Mouse (Mus musculus): ENCODE results near the gene Camta1.

Camta1 gene

GRCm38 (mm10) chr4:150980153-150980552 is 881.5 kb downstream of the Camta1 start:
- no peak for DNase-seq (ENCODE audit: low read depth)

- no peak for DNase-seq (ENCODE audit: low read depth)
Measured at GRCm38 (mm10) chr4:150979455-150979854, 882.2 kb downstream of the Camta1 start.

GRCm38 (mm10) chr4:150978156-150978910 is 883.3 kb downstream of the Camta1 start:
- no peak for DNase-seq (ENCODE audit: low read depth)

GRCm38 (mm10) chr4:150975145-150975544 is 886.5 kb downstream of the Camta1 start:
- DNase-seq (ENCODE audit: low read depth): no peak

GRCm38 (mm10) chr4:150973264-150973663 is 888.4 kb downstream of the Camta1 start:
- DNase-seq (ENCODE audit: low read depth): peak; percentile 74

- DNase-seq (ENCODE audit: low read depth): no peak
Measured at GRCm38 (mm10) chr4:150968956-150969355, 892.7 kb downstream of the Camta1 start.

- DNase-seq (ENCODE audit: low read depth): peak; percentile 85
Measured at GRCm38 (mm10) chr4:150966556-150966955, 895.1 kb downstream of the Camta1 start.

GRCm38 (mm10) chr4:150965555-150965951 is 896.1 kb downstream of the Camta1 start:
- DNase-seq (ENCODE audit: low read depth): no peak

GRCm38 (mm10) chr4:150964635-150965554 is 896.8 kb downstream of the Camta1 start:
- peak; percentile 93 for DNase-seq (ENCODE audit: low read depth)

GRCm38 (mm10) chr4:150963711-150964110 is 898.0 kb downstream of the Camta1 start:
- peak; percentile 62 for DNase-seq (ENCODE audit: low read depth)

- DNase-seq (ENCODE audit: low read depth): peak; percentile 74
Measured at GRCm38 (mm10) chr4:150962231-150962630, 899.4 kb downstream of the Camta1 start.

GRCm38 (mm10) chr4:150958536-150958935 is 903.1 kb downstream of the Camta1 start:
- no peak for DNase-seq (ENCODE audit: low read depth)

GRCm38 (mm10) chr4:150957106-150957458 is 904.6 kb downstream of the Camta1 start:
- no peak for DNase-seq (ENCODE audit: low read depth)

- peak; percentile 35 for DNase-seq (ENCODE audit: low read depth)
Measured at GRCm38 (mm10) chr4:150956369-150957105, 905.1 kb downstream of the Camta1 start.

- DNase-seq (ENCODE audit: low read depth): no peak
Measured at GRCm38 (mm10) chr4:150950972-150951371, 910.7 kb downstream of the Camta1 start.

GRCm38 (mm10) chr4:150944707-150945106 is 917.0 kb downstream of the Camta1 start:
- no peak for DNase-seq (ENCODE audit: low read depth)

GRCm38 (mm10) chr4:150939991-150940651 is 921.6 kb downstream of the Camta1 start:
- DNase-seq (ENCODE audit: low read depth): peak; percentile 16

GRCm38 (mm10) chr4:150938063-150938452 is 923.6 kb downstream of the Camta1 start:
- DNase-seq (ENCODE audit: low read depth): no peak

- no peak for DNase-seq (ENCODE audit: low read depth)
Measured at GRCm38 (mm10) chr4:150937293-150938062, 924.2 kb downstream of the Camta1 start.

GRCm38 (mm10) chr4:150933503-150933902 is 928.2 kb downstream of the Camta1 start:
- peak; percentile 53 for DNase-seq (ENCODE audit: low read depth)

GRCm38 (mm10) chr4:150927789-150928188 is 933.9 kb downstream of the Camta1 start:
- DNase-seq (ENCODE audit: low read depth): peak; percentile 60

Data from NIH3T3 (cell line).